Mouse (Mus musculus): ENCODE data around the gene Inpp5k. TPM values are rescaled to one million over a fixed set of nuclear protein-coding genes. Genes with fewer than 3 reads are reported as not detected.

The Inpp5k gene
- polyA plus RNA-seq, 1 experiment from 2014 or later = 17.6 TPM

DNA sequence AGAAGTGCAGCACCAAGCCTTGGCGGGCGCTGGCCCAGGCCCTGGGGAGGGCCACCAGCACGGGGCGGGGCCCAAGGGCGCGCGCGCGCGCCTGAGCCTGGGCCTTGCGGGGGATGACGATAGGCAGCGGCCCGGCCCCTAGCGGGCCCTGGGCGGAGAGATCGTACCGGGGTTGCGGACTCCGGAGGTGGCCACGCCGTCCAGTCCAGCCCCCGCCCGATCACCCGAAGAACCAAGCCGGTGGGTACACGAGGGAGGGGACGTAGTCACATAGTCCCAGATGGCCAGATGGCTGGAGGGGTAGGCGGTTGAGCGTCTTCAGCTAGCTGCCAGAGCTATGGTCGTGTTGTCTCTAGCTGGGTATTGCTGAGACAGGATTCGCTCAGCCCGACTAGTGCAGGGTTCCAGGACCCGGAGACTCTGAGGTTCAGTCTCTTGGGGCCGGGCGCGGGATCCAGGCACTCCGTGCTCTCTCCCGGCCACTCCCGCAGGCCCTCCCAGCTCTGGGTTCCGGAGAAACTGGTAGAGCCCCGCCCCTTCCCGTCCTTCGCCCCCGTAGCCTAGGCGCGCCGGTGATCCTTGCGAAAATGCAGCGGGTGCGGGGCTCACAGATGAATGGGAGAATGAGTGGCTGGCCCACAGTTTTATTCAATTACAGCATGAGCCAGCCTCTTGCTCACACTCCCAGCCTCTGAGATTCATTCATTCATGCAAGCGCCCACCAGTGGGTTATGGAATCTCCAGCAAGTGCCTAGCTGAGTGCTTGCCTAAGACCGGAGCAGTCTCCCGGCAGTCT is 20.8 kb downstream of the Inpp5k start:
- H3K4me1 ChIP-seq = peaks cover 66% of the 10 kb centered on the region
- peak; percentile 77 for DNase-seq (ENCODE audit: low spot score)
- H3K27me3 ChIP-seq (ENCODE audit: low read depth, poor library complexity, severe bottlenecking) = peaks cover 42% of the 10 kb centered on the region
- under 1% methylated on average over 52 of the region's 54 CpGs for WGBS
- H3K4me3 ChIP-seq = peak overlapping the region; percentile 73
- no peaks in the 10 kb centered on the region for H3K36me3 ChIP-seq
- peak overlapping the region; percentile 87 for H3K27ac ChIP-seq
- no peaks in the 10 kb centered on the region for H3K9me3 ChIP-seq (replicated peaks)

DNA sequence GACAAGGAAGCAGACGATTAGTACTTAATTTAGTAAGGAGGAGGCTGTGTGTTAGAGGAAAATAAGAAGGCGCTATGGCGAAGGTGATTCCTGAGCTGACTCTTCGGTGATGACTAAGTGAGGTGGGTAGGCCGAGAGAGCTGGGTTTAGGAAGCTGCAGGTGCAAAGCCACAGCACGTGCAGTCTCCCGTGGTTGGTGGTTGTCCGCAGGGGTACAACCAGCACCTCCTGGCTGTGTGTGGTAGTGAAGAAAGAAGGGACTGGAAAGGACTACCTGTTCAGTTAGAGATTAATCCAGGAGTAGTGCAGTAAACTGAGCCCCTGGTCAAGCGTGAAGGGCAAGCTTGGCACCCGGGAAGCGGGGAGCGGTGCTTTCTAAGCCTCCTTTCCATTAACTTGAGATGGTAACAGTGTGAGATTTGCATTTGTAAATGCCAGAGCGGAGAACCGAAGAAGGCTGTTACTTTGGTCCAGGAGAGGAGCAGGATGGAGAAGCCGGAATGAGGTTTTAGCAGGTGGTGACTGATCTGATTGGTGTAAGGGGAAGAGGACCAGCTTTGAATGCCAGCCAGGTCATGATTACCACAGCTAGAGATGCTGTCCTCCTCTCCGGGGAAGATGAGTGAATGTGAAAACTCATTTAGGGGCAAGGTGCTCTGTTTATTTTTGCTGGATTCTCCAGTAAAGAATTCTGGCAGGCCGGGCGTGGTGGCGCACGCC is 21.6 kb downstream of the Inpp5k start:
- WGBS = 19% methylated on average over 20 of the region's 20 CpGs
- H3K9me3 ChIP-seq (replicated peaks) = no peaks in the 10 kb centered on the region
- peaks cover 49% of the 10 kb centered on the region for H3K27me3 ChIP-seq (ENCODE audit: low read depth, poor library complexity, severe bottlenecking)
- H3K4me1 ChIP-seq = peaks cover 72% of the 10 kb centered on the region
- DNase-seq (ENCODE audit: low spot score) = no peak
- H3K4me3 ChIP-seq = peak overlapping the region; percentile 73
- H3K36me3 ChIP-seq = 0 out of 2 replicates have a peak, but pooled peaks cover 3% of the 10 kb centered on the region
- H3K27ac ChIP-seq = no peak overlapping the region

DNA sequence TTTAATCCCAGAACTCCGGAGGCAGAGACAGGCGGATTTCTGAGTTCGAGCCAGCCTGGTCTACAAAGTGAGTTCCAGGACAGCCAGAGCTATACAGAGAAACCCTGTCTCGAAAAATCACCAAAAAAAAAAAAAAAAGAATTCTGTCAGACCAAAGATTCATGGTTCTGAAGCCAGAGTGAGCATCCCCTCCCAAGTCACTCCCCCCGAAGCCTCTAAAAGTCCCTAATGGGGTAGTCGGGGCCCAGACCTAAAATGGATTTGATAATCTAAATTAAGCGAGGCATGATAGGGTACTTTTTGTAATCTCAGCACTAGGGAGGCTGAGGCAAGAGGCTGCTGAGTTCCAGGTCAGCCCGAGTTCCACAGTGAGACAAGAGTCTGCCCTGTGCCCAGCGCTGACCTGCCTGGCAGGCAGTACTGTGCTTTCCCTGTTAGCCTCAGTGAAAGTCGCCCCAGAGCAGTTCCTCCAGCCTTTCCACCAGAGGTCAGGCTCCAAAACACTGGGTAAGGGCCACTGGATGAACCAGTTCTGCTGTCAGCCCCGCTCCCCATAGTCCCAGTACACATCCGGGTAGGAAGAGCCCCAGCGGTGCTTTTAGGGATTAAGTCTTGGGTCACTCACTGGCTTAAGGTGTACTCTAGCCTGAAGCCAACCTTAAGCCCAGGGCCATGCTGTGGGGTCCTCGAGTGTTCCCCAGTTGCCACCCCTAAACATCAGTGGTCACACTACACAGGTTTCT is 22.3 kb downstream of the Inpp5k start:
- Histone ChIP-seq H3K4me3 (peak overlapping the region; percentile 69), H3K4me1 (peaks cover 72% of the 10 kb centered on the region), H3K9me3 (replicated peaks) (no peaks in the 10 kb centered on the region), H3K36me3 (peaks cover 5% of the 10 kb centered on the region; the same call in 1 of the 2 replicates), H3K27me3 (ENCODE audit: low read depth, poor library complexity, severe bottlenecking) (peaks cover 52% of the 10 kb centered on the region), H3K27ac (peak overlapping the region; percentile 26; the same call in 1 of the 2 replicates)
- 23% methylated on average over 14 of the region's 14 CpGs for WGBS
- peak; percentile 47 for DNase-seq (ENCODE audit: low spot score)

DNA sequence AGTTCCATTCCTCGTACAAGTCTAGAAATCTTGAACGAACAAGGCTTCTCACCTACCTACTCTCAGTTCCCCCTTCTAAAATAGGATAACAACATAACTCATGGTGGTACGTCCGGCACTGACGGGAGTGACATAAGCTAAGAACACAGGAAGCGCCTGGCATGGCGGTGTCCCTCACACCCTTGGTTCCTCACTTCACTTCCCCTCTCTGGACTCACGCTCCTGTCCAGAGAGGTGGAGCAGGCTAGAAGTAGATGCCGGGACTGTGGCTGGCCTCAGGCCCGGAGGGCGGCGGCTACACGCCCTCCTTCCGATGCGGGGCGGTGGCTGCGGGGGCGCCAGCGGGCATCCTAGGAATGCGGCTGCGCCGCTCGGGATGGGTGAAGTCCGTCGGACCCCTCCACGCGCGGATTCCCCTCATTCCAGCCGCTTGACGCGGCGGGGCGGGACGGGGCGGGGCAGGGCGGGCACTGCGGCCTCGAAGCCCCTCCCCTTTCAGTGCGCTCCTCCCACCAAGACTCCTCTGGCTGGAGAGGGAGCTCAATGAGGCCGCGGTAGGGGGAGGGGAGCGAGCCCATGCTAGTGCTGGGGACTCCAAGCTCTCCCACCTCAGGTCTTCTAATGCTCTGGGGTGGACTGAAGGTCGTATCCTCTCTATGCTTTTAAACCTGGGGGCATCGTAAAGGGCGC is 23.1 kb downstream of the Inpp5k start:
- Histone ChIP-seq H3K27me3 (ENCODE audit: low read depth, poor library complexity, severe bottlenecking) (peaks cover 52% of the 10 kb centered on the region), H3K27ac (peak overlapping the region; percentile 80), H3K36me3 (peaks cover 7% of the 10 kb centered on the region), H3K4me3 (peak overlapping the region; percentile 69), H3K4me1 (peaks cover 71% of the 10 kb centered on the region), H3K9me3 (replicated peaks) (no peaks in the 10 kb centered on the region)
- WGBS = 1% methylated on average over 45 of the region's 45 CpGs
- peak; percentile 87 for DNase-seq (ENCODE audit: low spot score)

DNA sequence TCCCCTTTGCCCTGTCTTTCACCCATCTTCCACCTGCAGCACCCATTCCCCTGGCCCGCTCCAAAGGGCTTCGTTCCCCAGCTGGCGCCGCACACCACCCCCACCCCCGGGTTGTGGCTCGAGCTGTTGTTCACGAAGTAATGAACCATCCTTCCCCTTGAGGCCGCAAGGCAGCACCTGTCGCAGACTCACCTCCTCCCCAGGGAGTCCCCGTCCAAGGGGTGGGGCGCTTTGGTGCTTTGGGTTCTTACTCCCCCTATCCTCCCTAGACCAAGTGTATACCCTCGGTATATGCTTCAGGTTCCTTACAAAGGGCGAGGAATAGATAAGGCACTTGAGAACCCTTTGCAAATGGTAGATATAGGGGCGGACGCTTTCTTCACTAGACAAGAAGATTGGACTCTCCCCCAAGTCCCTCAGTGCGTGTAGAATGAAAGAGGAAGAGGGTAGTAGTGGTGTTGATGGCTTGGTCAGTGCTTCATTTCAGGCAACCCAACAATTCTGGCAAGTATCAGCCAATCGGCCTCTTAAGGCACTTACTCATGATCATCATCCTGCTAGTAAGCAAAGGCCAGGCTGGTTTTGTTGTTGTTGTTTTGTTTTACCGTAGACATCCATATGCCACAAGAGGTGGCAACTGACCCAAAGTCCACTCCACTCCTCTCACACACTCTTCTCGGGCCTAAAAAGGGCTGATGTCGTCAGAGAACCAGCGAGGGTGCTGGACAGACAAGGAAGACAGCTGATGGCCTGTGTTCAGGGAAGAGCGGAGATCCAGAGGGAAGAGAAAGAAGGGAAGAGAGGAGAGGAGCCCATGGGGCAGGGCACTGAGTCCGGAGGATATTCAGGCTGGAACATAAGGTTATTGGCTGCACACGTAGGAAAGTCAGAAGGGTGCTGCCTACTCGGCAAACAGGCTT is 23.9 kb downstream of the Inpp5k start:
- DNase-seq (ENCODE audit: low spot score) = no peak
- peak overlapping the region; percentile 80 for H3K27ac ChIP-seq
- no peaks in the 10 kb centered on the region for H3K9me3 ChIP-seq (replicated peaks)
- peaks cover 68% of the 10 kb centered on the region for H3K4me1 ChIP-seq
- H3K36me3 ChIP-seq = peaks cover 11% of the 10 kb centered on the region
- peak overlapping the region; percentile 69 for H3K4me3 ChIP-seq
- H3K27me3 ChIP-seq (ENCODE audit: low read depth, poor library complexity, severe bottlenecking) = peaks cover 52% of the 10 kb centered on the region
- 36% methylated on average over 25 of the region's 25 CpGs for WGBS

DNA sequence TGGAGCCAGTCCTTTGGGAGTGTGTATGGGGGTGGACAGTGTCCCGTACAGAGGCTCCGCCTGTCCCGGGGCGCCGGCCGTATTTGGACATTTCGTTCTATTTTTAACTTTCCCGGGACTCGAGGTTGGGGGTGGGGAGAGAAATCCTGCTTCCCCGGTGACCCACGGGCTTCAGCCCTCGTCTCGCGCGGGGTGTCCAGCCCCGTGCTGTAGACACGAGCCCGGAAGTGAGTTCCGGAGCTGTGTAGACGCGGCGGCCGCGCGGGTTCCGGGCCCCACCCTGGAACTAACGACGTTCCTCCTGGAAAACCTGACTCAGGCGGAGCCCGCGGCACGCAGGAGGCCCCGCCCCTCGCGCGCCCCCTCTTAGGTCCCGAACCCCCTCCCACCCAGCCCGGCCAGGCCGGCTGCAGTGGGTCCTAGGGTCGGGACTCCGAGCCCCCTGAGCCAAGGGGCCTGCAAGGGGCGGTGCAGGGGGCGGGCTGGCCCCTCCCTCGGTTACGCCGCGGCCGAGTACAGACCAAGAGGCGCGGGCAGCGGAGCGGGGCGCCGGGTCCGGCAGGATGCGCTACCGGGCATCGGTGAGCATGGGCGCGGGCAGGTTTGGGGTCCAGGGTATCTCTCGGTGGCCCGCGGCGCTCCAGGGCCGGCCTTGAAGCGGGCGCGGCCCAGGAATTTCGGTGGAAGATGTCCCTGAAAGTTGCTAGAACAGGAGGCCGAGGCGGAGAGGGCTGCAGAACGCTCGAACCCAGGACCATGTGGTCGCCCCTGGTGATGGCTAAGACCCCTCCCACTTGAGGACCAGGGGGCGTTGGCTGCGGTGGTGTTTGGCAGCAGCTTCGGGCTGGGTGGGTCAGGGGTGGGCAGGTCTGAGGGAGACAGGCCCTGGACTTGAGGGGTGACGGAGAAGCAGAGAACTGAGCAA is 25.1 kb downstream of the Inpp5k start:
- peak overlapping the region; percentile 67 for H3K4me3 ChIP-seq
- H3K9me3 ChIP-seq (replicated peaks) = no peaks in the 10 kb centered on the region
- H3K36me3 ChIP-seq = peaks cover 21% of the 10 kb centered on the region
- peaks cover 52% of the 10 kb centered on the region for H3K27me3 ChIP-seq (ENCODE audit: low read depth, poor library complexity, severe bottlenecking)
- H3K4me1 ChIP-seq = peaks cover 60% of the 10 kb centered on the region
- DNase-seq (ENCODE audit: low spot score) = peak; percentile 78
- 2% methylated on average over 78 of the region's 78 CpGs for WGBS
- peak overlapping the region; percentile 84 for H3K27ac ChIP-seq

DNA sequence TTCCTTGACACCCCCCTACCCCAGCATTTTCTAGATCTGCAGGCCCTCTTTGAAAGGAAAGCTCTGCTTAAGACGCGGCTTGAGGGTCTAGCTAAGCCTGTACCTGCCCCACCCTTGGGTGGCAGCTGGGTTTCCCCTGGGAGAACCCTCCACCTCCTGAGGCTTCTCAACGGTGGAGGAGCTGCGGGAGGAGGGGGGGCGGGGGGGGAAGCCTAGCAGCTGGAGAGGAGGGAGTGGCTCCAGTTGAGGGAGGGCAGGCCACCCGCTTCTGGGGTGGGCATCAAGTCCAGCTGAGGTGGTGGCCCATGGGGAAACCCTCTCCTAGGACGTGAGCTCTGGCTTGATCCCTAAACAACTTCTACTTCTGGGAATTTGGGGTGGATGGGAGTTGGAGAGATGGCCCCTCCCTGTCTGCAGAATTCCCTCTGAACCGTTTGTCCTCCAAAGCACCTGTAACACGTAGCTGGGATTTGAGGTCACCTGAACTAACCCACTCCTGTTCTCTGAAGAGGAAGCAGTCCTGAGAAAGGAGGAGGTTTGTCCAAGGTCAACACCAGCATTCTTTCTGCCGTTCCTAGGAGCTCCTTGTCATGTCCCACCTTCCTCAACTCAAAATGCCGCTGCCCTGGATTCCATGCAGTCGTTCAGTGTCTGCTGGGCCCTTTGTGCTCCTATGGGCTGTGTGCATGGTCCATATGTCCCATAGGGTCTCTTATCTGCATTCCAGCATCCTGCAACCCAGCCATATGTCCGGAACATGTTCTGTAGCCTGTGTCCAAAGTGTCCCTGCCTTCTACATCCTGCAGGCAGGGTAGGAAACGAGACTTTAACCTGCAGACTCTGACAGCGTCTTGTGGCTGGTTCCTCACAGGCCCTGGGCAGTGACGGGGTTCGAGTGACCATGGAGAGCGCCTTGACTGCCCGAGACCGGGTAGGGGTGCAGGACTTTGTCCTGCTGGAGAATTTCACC is 26.1 kb downstream of the Inpp5k start:
- WGBS = 64% methylated on average over 19 of the region's 20 CpGs
- DNase-seq (ENCODE audit: low spot score) = no peak
- H3K27me3 ChIP-seq (ENCODE audit: low read depth, poor library complexity, severe bottlenecking) = peaks cover 50% of the 10 kb centered on the region
- peak overlapping the region; percentile 84 for H3K27ac ChIP-seq
- peak overlapping the region; percentile 67 for H3K4me3 ChIP-seq
- H3K36me3 ChIP-seq = peaks cover 32% of the 10 kb centered on the region
- no peaks in the 10 kb centered on the region for H3K9me3 ChIP-seq (replicated peaks)
- H3K4me1 ChIP-seq = peaks cover 49% of the 10 kb centered on the region

DNA sequence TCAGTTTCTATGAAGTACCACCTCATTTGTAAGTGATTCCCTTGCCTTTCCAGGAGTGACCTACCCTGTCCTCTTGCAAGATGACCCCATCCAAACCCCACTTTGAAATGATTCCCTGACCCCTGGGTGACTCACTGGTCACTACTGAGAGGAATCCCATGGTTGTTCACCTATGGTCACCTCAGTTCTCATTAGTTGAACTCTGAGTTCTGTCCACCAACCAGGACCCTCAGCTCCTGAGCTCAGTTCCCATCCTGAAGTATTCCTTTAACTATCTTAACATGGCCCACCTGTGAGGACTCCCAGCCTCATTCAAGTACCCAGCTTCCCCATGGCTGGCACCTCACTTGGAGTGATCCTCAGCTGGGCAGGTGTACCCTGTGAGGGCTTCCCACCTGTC is 27.1 kb downstream of the Inpp5k start:
- peaks cover 41% of the 10 kb centered on the region for H3K36me3 ChIP-seq

DNA sequence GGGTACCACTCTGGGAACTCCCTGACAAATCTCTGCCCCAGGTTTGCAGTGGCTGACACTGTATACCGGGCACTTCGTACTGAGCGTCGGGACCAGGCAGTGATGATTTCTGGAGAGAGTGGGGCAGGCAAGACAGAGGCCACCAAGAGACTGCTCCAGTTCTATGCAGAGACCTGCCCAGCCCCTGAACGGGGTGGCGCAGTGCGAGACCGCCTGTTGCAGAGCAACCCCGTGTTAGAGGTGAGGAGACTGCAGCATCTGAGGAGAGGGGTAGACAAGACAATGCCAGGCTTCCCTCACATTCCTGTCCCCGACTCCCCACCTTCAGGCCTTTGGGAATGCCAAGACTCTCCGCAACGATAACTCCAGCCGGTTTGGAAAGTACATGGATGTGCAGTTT is 27.5 kb downstream of the Inpp5k start:
- peaks cover 38% of the 10 kb centered on the region for H3K4me1 ChIP-seq
- H3K27me3 ChIP-seq (ENCODE audit: low read depth, poor library complexity, severe bottlenecking) = peaks cover 36% of the 10 kb centered on the region
- 95% methylated on average over 13 of the region's 13 CpGs for WGBS
- no peak overlapping the region for H3K4me3 ChIP-seq
- DNase-seq (ENCODE audit: low spot score) = no peak
- H3K27ac ChIP-seq = no peak overlapping the region
- no peaks in the 10 kb centered on the region for H3K9me3 ChIP-seq (replicated peaks)
- H3K36me3 ChIP-seq = peaks cover 43% of the 10 kb centered on the region

More for the DNA sequence above, 27.1 kb downstream of the Inpp5k start:
- peaks cover 42% of the 10 kb centered on the region for H3K4me1 ChIP-seq
- DNase-seq (ENCODE audit: low spot score) = no peak
- no peaks in the 10 kb centered on the region for H3K9me3 ChIP-seq (replicated peaks)
- H3K27ac ChIP-seq = no peak overlapping the region
- H3K4me3 ChIP-seq = no peak overlapping the region
- peaks cover 40% of the 10 kb centered on the region for H3K27me3 ChIP-seq (ENCODE audit: low read depth, poor library complexity, severe bottlenecking)

All from limb, embryonic 10.5 days (tissue).